Mouse (Mus musculus): ENCODE results near the gene Rims4. TPM values are rescaled to one million over a fixed set of nuclear protein-coding genes. Genes with fewer than 3 reads are reported as not detected.

Rims4 gene
- polyA plus RNA-seq, 1 experiment from 2014 or later, result 1.6 TPM

DNA sequence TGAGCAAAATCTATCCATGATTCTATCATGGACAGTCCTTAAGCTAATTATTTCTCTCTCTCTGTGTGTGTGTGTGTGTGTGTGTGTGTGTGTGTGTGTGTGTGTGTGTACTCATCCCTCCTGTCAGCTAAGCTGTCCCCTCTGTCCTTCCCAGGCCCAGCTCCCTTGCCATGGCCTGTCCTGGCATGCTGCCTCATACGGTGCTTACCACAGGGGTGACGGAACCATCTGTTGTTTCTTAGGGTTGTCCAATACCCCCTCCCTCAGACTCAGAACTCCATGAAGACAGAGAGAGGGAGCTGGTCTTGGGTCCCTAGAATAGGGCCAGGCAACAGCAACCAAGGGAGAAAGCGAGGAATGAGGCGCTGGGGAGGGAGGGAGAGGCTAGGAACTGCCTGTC lies 14.2 kb downstream of the Rims4 start:
- H3K27me3 ChIP-seq, result no peaks in the 10 kb centered on the region

DNA sequence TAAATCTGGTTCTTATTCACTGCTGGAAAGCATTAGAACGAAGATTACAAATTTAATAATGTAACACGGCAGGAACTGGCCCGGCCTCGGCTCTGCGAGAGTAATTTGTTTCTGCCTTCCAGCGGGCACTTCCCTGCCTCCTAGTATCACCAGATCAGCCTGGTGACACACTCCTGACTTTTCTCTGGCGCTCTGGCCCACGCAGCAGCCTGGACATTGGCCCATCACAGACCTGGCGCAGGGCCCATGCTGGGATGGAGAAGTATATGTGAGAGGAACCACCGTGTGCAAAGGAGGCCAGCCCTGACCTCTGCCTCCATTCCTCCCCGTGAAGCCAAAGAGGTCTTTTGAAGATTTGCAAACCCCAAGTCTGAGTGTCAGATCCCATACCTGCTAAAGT lies 15.0 kb downstream of the Rims4 start:
- Histone ChIP-seq H3K9ac (no peak overlapping the region), H3K36me3 (no peaks in the 10 kb centered on the region), H3K9me3 (replicated peaks) (no peaks in the 10 kb centered on the region), H3K4me1 (no peaks in the 10 kb centered on the region), H3K4me2 (no peak overlapping the region), H3K27ac (no peak overlapping the region), H3K27me3 (no peaks in the 10 kb centered on the region), H3K4me3 (replicated peaks) (no peak overlapping the region)
- WGBS, result 78% methylated on average over 11 of the region's 11 CpGs
- ATAC-seq (replicated peaks; ENCODE audit: low FRiP score), result no peak

More for the DNA sequence above, 14.2 kb downstream of the Rims4 start:
- Histone ChIP-seq H3K4me1 (no peaks in the 10 kb centered on the region), H3K9me3 (replicated peaks) (no peaks in the 10 kb centered on the region), H3K27ac (no peak overlapping the region), H3K4me2 (no peak overlapping the region), H3K4me3 (replicated peaks) (no peak overlapping the region), H3K9ac (no peak overlapping the region), H3K36me3 (no peaks in the 10 kb centered on the region)
- WGBS, result 72% methylated on average over 4 of the region's 4 CpGs
- ATAC-seq (replicated peaks; ENCODE audit: low FRiP score), result no peak

DNA sequence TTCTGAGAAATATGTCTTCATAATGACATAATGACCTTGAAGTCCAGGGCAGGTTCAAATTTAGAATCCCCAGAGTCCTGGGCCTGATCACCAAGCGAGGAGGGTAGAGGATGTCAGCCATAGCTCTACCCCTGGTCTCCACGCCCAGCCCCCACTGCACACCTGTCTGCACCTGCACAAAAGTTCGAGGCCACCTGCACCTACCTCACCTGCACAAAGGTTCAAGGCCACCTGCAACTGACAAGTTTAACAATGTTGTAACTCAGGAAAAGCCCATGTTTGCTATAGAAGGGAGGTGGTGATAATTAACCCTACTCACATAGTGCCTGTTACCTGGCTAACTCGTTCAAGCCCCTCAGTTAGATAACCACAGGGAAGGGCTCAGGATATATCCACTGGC lies 16.0 kb downstream of the Rims4 start:
- Histone ChIP-seq H3K4me1 (no peaks in the 10 kb centered on the region), H3K36me3 (no peaks in the 10 kb centered on the region), H3K4me2 (no peak overlapping the region), H3K9me3 (replicated peaks) (no peaks in the 10 kb centered on the region), H3K4me3 (replicated peaks) (no peak overlapping the region), H3K9ac (no peak overlapping the region), H3K27ac (no peak overlapping the region), H3K27me3 (no peaks in the 10 kb centered on the region)
- ATAC-seq (replicated peaks; ENCODE audit: low FRiP score), result no peak
- WGBS, result 79% methylated on average over 4 of the region's 4 CpGs

DNA sequence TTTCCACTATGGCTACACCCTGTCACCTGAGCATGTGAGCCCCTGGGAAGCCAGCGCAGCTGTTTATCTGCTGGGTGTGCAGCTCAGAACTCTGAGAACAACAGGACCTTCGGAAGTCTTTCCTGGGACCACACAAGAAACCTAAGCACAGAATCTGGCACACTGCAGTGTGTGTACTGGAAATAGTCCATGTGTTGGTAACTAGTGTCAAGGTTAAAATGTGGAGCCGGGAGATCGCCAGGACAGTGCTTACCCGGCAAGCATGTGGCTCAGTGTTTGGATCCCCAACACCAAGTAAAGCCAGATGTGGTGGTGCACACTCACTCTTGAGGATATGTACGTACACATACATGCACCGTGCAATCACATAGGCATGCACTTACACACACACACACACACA lies 17.4 kb downstream of the Rims4 start:
- Histone ChIP-seq H3K9ac (no peak overlapping the region), H3K4me3 (replicated peaks) (no peak overlapping the region), H3K9me3 (replicated peaks) (no peaks in the 10 kb centered on the region), H3K27ac (no peak overlapping the region), H3K36me3 (no peaks in the 10 kb centered on the region), H3K4me2 (no peak overlapping the region), H3K4me1 (no peaks in the 10 kb centered on the region), H3K27me3 (no peaks in the 10 kb centered on the region)
- WGBS, result 83% methylated on average over 7 of the region's 7 CpGs
- no peak for ATAC-seq (replicated peaks; ENCODE audit: low FRiP score)

DNA sequence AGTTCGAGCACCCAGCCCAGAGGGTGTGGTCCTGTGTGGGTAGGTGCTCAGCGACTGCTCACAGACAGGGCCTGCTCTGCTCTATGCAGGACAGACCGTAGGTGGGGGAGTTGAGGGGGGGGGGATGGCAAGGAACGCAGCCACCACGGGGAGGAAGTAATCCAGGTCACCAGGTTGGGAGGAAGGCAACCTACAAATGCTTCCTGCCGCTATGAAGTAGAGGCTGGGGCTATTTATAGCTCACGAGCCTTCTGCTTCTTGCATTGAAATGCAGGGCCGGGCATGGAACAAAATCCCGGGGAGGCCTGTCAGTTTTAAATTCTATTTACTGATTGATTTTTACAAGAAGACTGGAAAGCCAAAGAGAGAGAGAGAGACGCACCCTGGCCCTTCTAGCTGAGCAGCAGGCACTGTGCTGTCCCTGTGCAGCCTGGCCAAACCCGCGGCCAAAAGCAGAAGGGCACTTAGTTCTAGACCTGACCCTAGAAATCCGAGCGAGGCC lies 18.5 kb downstream of the Rims4 start:
- WGBS, result 38% methylated on average over 14 of the region's 14 CpGs
- Histone ChIP-seq H3K9me3 (replicated peaks) (no peaks in the 10 kb centered on the region), H3K4me3 (replicated peaks) (no peak overlapping the region), H3K27me3 (no peaks in the 10 kb centered on the region), H3K9ac (no peak overlapping the region), H3K36me3 (no peaks in the 10 kb centered on the region), H3K27ac (no peak overlapping the region), H3K4me1 (peaks cover 7% of the 10 kb centered on the region), H3K4me2 (no peak overlapping the region)
- no peak for ATAC-seq (replicated peaks; ENCODE audit: low FRiP score)

DNA sequence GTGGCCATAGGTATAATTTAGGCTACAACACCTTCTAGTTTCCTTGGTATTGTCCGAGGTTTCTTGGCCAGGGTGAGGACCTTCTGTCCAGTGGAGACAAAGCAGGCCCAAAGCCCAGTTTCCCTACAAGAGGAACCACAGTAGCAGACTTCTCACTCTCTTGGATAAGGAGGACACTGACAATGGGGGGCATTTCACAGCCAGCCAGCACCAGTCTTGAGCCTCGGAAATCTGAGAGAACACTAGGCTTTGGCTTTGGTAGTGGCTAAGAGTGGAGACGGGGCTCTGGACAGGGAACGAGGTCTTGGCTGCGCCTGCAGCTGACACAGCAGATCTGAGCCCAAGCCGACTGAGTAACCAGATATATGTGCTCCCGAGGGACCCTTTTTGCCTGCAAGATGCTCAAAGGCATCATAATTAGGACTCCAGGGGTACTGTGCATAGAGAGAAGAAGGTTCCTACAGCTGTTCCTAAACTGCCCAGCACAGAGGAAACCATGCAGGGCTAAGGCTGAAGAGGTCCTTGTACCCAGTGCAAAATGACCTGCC lies 20.4 kb downstream of the Rims4 start:
- WGBS, result 67% methylated on average over 7 of the region's 7 CpGs
- Histone ChIP-seq H3K9ac (no peak overlapping the region), H3K27me3 (no peaks in the 10 kb centered on the region), H3K27ac (no peak overlapping the region), H3K4me1 (peaks cover 11% of the 10 kb centered on the region), H3K4me3 (replicated peaks) (no peak overlapping the region), H3K9me3 (replicated peaks) (no peaks in the 10 kb centered on the region), H3K36me3 (no peaks in the 10 kb centered on the region), H3K4me2 (no peak overlapping the region)
- no peak for ATAC-seq (replicated peaks; ENCODE audit: low FRiP score)

DNA sequence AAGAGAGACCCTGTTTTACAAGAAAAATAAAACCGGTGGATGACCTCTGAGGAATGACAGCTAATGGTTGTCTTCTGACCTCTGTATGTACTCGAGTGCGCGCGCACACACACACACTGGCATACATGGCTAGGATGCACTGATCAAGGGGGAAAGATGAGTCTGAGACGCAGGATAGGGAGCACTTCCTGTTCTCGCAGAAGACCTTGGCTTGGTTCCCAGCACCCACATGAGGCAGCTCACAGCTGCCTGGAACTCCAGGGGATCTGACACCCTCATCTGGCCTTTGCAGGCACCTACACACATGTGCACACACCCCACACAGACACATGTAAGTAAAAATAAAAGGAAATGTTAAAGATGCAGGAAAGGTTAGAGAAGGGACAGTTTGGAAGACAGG lies 21.5 kb downstream of the Rims4 start:
- Histone ChIP-seq H3K4me2 (no peak overlapping the region), H3K36me3 (no peaks in the 10 kb centered on the region), H3K27me3 (no peaks in the 10 kb centered on the region), H3K9ac (no peak overlapping the region), H3K4me3 (replicated peaks) (no peak overlapping the region), H3K4me1 (peaks cover 11% of the 10 kb centered on the region), H3K27ac (no peak overlapping the region), H3K9me3 (replicated peaks) (no peaks in the 10 kb centered on the region)
- WGBS, result 92% methylated on average over 7 of the region's 7 CpGs
- no peak for ATAC-seq (replicated peaks; ENCODE audit: low FRiP score)

DNA sequence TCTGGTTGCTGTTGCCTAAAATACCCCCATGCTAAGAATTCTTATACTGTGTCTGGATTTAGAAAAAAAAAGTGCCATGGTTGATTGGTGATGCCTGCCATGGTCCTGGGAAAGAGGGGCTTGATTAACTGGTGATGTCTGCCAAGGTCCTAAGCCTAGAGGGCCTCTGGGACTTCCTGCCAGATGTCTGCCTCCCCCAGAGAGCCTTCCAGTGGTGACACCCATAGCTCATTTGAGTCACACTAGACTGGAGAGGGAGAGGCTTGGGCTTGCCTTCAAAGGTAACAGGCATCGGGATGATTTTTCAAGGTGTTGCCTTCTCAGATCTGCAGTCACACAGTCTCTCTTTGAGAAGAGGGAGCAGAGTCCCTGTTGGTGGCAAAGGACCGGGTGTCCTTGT lies 23.3 kb downstream of the Rims4 start:
- H3K36me3 ChIP-seq, result no peaks in the 10 kb centered on the region
- WGBS, result 27% methylated on average over 2 of the region's 2 CpGs
- H3K9ac ChIP-seq, result no peak overlapping the region
- no peaks in the 10 kb centered on the region for H3K9me3 ChIP-seq (replicated peaks)
- no peak overlapping the region for H3K4me2 ChIP-seq
- ATAC-seq (replicated peaks; ENCODE audit: low FRiP score), result peak; percentile 70
- peak overlapping the region; percentile 63 for H3K27ac ChIP-seq
- H3K4me3 ChIP-seq (replicated peaks), result no peak overlapping the region
- H3K4me1 ChIP-seq, result peaks cover 11% of the 10 kb centered on the region
- no peaks in the 10 kb centered on the region for H3K27me3 ChIP-seq

DNA sequence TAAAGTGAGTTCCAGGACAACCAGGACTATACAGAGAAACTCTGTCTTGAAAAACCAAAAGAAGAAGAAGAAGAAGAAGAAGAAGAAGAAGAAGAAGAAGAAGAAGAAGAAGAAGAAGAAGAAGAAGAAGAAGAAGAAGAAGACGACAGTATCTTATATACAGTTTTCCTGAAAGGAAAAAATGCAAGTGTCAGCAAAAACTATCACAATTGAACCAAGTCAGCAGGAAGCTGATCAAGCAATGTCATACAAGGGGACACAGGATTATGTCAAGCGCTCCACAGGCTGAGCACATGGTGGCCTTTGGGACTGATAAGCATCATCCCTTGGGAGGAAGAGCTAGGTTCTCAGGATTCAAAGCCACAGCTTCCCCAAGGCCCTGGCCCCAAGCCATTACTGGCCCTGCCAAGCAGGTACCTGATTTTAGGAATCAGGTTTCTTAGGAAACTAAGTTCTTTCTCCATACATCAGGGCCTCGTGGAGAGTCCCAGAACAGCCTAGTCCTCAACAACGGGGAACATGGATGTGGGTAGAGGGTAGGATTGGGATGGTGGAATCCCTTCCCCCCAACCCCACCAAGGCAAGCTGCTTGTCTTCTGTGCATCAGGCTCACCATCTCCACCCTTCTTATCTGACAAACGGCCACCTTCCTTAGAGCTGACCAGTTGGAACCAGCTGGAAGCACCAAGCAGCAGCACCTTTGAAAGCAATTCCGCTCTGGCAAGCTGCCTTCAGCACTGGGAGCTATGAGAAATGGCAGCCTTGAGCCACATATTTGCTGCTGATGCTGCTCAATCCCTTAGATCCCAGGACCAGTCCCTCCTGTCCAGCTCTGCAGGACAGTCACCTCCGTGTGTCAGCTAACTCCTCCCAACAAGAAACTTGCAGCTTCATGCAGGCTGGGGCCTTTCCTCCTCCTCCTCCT lies 24.8 kb downstream of the Rims4 start:
- Histone ChIP-seq H3K4me1 (peaks cover 11% of the 10 kb centered on the region), H3K36me3 (no peaks in the 10 kb centered on the region), H3K4me2 (no peak overlapping the region), H3K9me3 (replicated peaks) (no peaks in the 10 kb centered on the region), H3K27me3 (no peaks in the 10 kb centered on the region), H3K4me3 (replicated peaks) (no peak overlapping the region), H3K9ac (no peak overlapping the region), H3K27ac (no peak overlapping the region)
- WGBS, result 59% methylated on average over 7 of the region's 7 CpGs
- ATAC-seq (replicated peaks; ENCODE audit: low FRiP score), result no peak

DNA sequence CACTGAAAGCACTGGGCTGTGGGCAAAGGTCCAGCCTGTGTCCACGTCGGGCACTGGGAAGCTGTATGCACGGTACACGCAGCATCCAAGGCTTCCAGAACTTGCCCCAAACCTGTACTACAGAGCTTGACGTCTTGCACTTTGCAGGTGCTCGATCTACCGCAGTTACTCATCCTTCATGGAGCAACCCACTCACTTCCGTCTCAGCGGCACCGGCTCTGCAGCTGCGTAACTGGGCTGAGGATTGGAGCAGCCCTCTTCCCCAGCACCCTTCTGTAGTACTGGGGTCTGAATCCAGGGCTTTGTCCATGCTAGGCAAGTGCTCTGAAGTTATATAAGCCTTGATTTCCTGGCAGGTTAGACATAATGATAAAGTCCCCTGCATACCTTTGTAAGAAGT lies 27.2 kb downstream of the Rims4 start:
- H3K9me3 ChIP-seq (replicated peaks), result no peaks in the 10 kb centered on the region
- H3K4me1 ChIP-seq, result peaks cover 11% of the 10 kb centered on the region
- no peak overlapping the region for H3K4me3 ChIP-seq (replicated peaks)
- no peak for ATAC-seq (replicated peaks; ENCODE audit: low FRiP score)
- H3K27ac ChIP-seq, result no peak overlapping the region
- no peaks in the 10 kb centered on the region for H3K36me3 ChIP-seq
- no peak overlapping the region for H3K9ac ChIP-seq
- no peak overlapping the region for H3K4me2 ChIP-seq
- no peaks in the 10 kb centered on the region for H3K27me3 ChIP-seq
- 92% methylated on average over 11 of the region's 11 CpGs for WGBS

DNA sequence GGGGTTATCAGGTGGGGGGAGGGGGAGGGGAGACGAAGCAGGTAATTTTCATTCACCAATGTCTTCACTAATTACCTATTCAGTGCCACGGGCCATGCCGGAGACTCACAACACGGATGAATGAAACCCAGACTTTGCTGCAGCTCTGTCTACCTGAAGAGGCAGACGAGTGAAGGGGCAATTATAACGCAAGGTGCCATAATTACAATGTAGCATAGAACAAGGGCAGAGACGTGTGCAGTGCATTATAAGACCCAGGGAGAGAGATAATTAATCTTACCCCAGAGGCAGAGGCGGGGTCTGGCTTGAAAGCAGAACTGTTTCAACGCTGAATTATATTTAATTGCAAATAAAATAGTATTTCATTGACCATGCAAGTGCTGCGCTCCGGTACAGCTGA lies 27.9 kb downstream of the Rims4 start:
- no peak overlapping the region for H3K4me3 ChIP-seq (replicated peaks)
- no peaks in the 10 kb centered on the region for H3K9me3 ChIP-seq (replicated peaks)
- no peaks in the 10 kb centered on the region for H3K36me3 ChIP-seq
- no peak overlapping the region for H3K27ac ChIP-seq
- no peaks in the 10 kb centered on the region for H3K27me3 ChIP-seq
- 71% methylated on average over 11 of the region's 11 CpGs for WGBS
- no peak overlapping the region for H3K9ac ChIP-seq
- ATAC-seq (replicated peaks; ENCODE audit: low FRiP score), result no peak
- no peak overlapping the region for H3K4me2 ChIP-seq
- H3K4me1 ChIP-seq, result peaks cover 15% of the 10 kb centered on the region

DNA sequence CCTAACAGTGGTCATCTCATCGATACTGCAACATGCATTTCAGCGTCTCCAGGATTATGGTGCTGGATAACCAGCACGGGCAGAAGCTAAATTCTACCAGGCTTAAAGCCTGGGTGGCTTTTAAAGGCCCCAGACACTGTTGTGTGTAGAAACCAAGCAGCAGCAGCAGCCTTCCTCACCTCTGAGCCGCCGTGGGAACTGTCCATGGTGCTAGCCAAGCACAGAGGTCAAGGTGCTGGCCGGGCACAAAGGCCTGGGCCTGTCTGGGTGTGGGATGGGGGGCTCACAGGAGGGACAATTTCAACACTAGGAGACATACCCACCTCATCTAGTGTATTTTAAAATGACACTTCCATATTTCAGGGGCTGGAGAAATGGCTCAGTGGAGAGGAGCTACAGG lies 29.1 kb downstream of the Rims4 start:
- Histone ChIP-seq H3K27ac (no peak overlapping the region), H3K9me3 (replicated peaks) (no peaks in the 10 kb centered on the region), H3K4me1 (0 out of 2 replicates have a peak, but pooled peaks cover 6% of the 10 kb centered on the region), H3K4me2 (no peak overlapping the region), H3K36me3 (no peaks in the 10 kb centered on the region), H3K9ac (no peak overlapping the region), H3K4me3 (replicated peaks) (no peak overlapping the region), H3K27me3 (no peaks in the 10 kb centered on the region)
- ATAC-seq (replicated peaks; ENCODE audit: low FRiP score), result no peak
- WGBS, result 25% methylated on average over 6 of the region's 6 CpGs

All from kidney, embryonic 15.5 days (tissue).